Mouse (Mus musculus) heart, adult 2 months (tissue): ENCODE measurements around the gene Pomp. TPM values are rescaled to one million over a fixed set of nuclear protein-coding genes. Genes with fewer than 3 reads are reported as not detected.

ENCODE experiments used
- DNase-seq, 2 experiments: peaks; one replicate each; pipeline ENCODE4 v3.0.0; 2021
- H3K27ac ChIP-seq: fragments of 200-600 bp; 2 replicates; pipeline ENCODE4 v1.8.1; 2022
- H3K27me3 ChIP-seq: fragments of 200-500 bp; 2 replicates; pipeline ENCODE4 v1.6.1; 2012; ENCODE audit warnings: mild to moderate bottlenecking, low read length, inconsistent platforms, mixed read lengths; ENCODE audit not compliant: control insufficient read depth, insufficient read depth
- H3K36me3 ChIP-seq: fragments of 200-500 bp; 2 replicates; pipeline ENCODE4 v1.6.1; 2012; ENCODE audit warnings: low read length, inconsistent platforms; ENCODE audit not compliant: control insufficient read depth, insufficient read depth
- H3K4me1 ChIP-seq: fragments of 200-500 bp; 2 replicates; pipeline ENCODE4 v1.6.1; 2011; ENCODE audit warnings: low read length; ENCODE audit not compliant: control insufficient read depth, insufficient read depth
- H3K4me3 ChIP-seq: fragments of 200-600 bp; 2 replicates; pipeline ENCODE4 v1.8.1; 2022
- H3K79me2 ChIP-seq: fragments of 200-500 bp; replicated peaks from 2 replicates; pipeline ENCODE4 v1.6.1; 2012; ENCODE audit warnings: mild to moderate bottlenecking, inconsistent platforms, low read length, moderate library complexity, mixed read lengths; ENCODE audit not compliant: control insufficient read depth, insufficient read depth
- H3K9ac ChIP-seq: fragments of 200-500 bp; 2 replicates; pipeline ENCODE4 v1.6.1; 2012; ENCODE audit warnings: low read depth, mild to moderate bottlenecking, control low read depth, inconsistent platforms, low read length, mixed read lengths
- CTCF ChIP-seq: fragments of 200-600 bp; IDR thresholded peaks from 2 replicates; pipeline ENCODE4 v1.8.1; 2022; ENCODE audit warnings: antibody characterized with exemption, mild to moderate bottlenecking, moderate library complexity
- EP300 ChIP-seq: fragments of 200-500 bp; IDR thresholded peaks from 2 replicates; pipeline ENCODE4 v1.6.1; 2011; ENCODE audit warnings: low read depth, low read length, control low read depth; ENCODE audit not compliant: insufficient read depth
- POLR2A ChIP-seq: fragments of 200-500 bp; IDR thresholded peaks from 2 replicates; pipeline ENCODE4 v1.6.1; 2011; ENCODE audit warnings: mild to moderate bottlenecking, low read depth, low read length, control low read depth; ENCODE audit not compliant: insufficient read depth
- WGBS: fragments of 180-500 bp; shearing (Covaris S2); methylation state at CpG from one replicate; pipeline ENCODE4 v1.1.7; 2018; 5-methylcytosine and 5-hydroxymethylcytosine counted together
- intact Hi-C: fragments of 180-260 bp; cut with DNase I; formaldehyde crosslinking; loops from one replicate; pipeline ENCODE4 v1.15.1; 2025
- polyA plus RNA-seq: library from polyadenylated mRNA; depleted of rRNA; stranded (reverse); fragments of >200 nt; gene quantifications from 2 replicates; pipeline ENCODE4 v1.2.3, GENCODE M21; 2012
- total RNA-seq, 2 experiments: library from RNA; stranded (reverse); gene quantifications; 2 replicates each; pipeline ENCODE4 v1.2.3; 2021

Pomp gene
- total and polyA plus RNA-seq, 3 experiments, result 86.5 to 176 (median 137) TPM

DNA sequence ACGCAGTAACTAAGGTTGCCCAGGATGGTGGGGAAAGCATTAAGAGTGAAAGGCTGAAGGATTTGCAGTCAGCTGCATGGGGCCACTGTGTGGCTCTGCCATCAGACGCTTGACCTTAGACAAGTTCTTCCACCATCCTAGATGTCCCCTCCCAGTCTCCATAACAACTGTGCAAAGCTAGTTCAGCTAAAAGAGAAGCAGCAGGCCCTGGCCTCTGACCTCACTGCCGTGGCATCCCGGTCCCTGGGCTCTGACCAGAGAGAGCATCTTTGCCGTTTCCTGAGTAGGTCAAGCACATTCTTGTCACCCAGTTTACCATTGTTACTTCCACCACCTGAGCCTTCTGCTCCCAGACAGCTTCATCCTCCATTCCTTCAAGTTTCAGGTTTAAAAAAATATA, 33.7 kb upstream of the Pomp start:
- H3K4me3 ChIP-seq, result no peak overlapping the region
- no peaks in the 10 kb centered on the region for H3K36me3 ChIP-seq
- 48% methylated on average over 5 of the region's 5 CpGs for WGBS
- peaks cover 8% of the 10 kb centered on the region for H3K4me1 ChIP-seq
- no peaks in the 10 kb centered on the region for H3K79me2 ChIP-seq
- H3K27me3 ChIP-seq, result no peaks in the 10 kb centered on the region
- intact Hi-C loops, result no loop called here
- no peak overlapping the region for H3K9ac ChIP-seq
- TF ChIP-seq CTCF, result no peak
- no peak for TF ChIP-seq EP300
- TF ChIP-seq POLR2A, result no peak
- no peak for DNase-seq
- H3K27ac ChIP-seq, result no peak overlapping the region

DNA sequence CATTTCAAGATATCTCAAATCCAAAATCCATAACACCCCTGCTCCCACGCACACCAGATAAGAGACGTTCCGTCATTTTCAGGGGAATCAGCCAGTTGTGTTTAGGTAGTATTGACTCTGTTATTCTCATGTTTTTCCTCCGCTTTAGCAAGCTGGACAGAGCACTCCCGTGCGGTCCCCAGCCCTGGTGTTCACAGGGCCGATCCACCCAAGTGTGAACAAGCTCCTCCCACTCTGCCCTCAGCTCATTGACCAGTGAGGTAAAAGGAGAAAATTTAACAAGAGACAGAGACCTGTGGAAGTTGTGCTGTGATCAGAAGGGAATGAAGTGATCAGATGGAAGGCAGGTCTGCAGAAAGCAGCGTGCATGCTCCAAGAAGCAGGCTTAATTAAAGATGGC, 31.4 kb upstream of the Pomp start:
- no peaks in the 10 kb centered on the region for H3K36me3 ChIP-seq
- no peak for DNase-seq
- no peaks in the 10 kb centered on the region for H3K27me3 ChIP-seq
- intact Hi-C loops, result no loop called here
- H3K4me3 ChIP-seq, result no peak overlapping the region
- no peak overlapping the region for H3K9ac ChIP-seq
- WGBS, result 84% methylated on average over 8 of the region's 8 CpGs
- H3K4me1 ChIP-seq, result peaks cover 8% of the 10 kb centered on the region
- no peaks in the 10 kb centered on the region for H3K79me2 ChIP-seq
- TF ChIP-seq POLR2A (no peak), CTCF (no peak), EP300 (no peak)
- no peak overlapping the region for H3K27ac ChIP-seq

DNA sequence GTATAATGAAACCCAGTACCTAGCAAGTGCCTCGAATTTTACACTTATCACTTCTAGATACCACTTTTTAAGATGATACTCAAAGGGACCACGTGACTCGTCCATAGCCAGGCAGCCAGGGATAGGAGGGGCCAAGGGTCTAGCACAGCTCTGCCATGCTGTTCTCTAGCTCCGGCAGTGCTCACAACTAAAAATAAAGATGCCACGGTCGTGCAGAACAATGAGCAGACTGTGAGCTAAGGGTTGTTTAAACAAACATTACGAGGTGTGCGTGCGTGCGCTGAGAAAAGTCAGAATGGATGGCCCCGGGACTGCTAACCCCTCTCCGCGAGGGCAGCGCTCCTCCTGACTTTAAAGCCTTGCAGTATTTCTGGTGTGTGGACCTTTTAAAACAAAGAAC, 27.4 kb upstream of the Pomp start:
- no peaks in the 10 kb centered on the region for H3K27me3 ChIP-seq
- H3K79me2 ChIP-seq, result no peaks in the 10 kb centered on the region
- no peaks in the 10 kb centered on the region for H3K36me3 ChIP-seq
- no peaks in the 10 kb centered on the region for H3K4me1 ChIP-seq
- DNase-seq, result no peak
- intact Hi-C loops, result no loop called here
- TF ChIP-seq EP300 (no peak), POLR2A (no peak), CTCF (no peak)
- H3K27ac ChIP-seq, result no peak overlapping the region
- WGBS, result 37% methylated on average over 14 of the region's 14 CpGs
- H3K4me3 ChIP-seq, result no peak overlapping the region
- H3K9ac ChIP-seq, result no peak overlapping the region

DNA sequence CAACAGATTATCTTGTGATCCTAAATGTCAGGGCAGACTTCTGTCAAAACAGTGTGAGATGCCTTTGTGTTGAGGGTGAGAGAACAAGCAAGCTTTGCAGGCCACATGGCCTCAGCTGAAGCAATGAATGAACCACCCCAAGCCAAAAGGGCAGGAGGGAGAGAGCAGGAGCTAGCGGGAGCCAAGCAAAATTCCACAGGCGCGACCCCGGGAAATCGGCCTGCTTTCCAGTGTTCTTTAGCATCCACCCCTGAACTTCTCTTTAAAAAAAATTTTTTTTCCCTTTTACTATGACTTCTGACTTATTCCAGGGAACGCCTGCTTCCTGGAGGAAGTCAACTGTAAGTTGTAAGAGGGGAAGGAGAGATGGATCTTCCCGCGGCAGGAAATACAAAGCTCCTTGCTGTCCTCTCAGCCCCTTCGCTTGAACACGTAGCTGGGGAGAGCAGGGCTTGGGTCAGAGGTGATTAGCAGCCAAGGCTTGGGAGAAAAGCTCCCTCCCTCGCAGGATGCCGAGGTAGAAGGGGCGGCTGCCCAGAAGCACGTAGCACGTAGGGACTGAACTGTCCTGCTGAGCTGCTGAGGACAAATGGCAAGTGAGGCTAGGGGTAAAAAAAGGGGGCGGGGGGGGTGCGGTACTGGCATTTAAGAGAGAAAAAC, 25.3 kb upstream of the Pomp start:
- Histone ChIP-seq H3K27ac (no peak overlapping the region), H3K79me2 (no peaks in the 10 kb centered on the region), H3K4me3 (no peak overlapping the region), H3K27me3 (no peaks in the 10 kb centered on the region), H3K9ac (no peak overlapping the region), H3K4me1 (no peaks in the 10 kb centered on the region), H3K36me3 (no peaks in the 10 kb centered on the region)
- no peak for DNase-seq
- intact Hi-C loops, result no loop called here
- TF ChIP-seq POLR2A, result no peak
- TF ChIP-seq CTCF, result no peak
- 14% methylated on average over 17 of the region's 17 CpGs for WGBS

DNA sequence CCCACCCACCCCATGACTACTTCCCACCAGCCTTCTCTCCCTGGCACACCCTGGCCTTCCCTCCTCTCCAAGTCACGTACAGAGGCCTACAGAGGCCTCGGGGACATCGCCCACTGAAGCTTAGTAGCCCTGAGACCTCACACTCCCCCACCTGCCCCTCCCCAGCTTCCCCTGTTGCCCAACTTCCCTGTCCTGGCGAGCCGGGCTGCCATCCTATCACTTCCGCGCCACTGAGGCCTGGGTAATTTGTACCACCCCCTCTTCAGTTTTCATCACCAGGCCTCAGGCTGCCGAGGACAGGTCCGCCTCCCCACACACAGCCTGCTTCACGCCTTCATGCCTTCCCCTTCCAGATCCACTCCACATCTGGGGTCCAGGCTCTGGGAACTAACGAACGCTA, 20.8 kb upstream of the Pomp start:
- Histone ChIP-seq H3K27ac (no peak overlapping the region), H3K36me3 (no peaks in the 10 kb centered on the region), H3K4me1 (no peaks in the 10 kb centered on the region), H3K4me3 (no peak overlapping the region), H3K27me3 (no peaks in the 10 kb centered on the region), H3K9ac (no peak overlapping the region), H3K79me2 (no peaks in the 10 kb centered on the region)
- intact Hi-C loops, result no loop called here
- TF ChIP-seq POLR2A (no peak), EP300 (no peak), CTCF (no peak)
- WGBS, result 86% methylated on average over 12 of the region's 12 CpGs
- no peak for DNase-seq

DNA sequence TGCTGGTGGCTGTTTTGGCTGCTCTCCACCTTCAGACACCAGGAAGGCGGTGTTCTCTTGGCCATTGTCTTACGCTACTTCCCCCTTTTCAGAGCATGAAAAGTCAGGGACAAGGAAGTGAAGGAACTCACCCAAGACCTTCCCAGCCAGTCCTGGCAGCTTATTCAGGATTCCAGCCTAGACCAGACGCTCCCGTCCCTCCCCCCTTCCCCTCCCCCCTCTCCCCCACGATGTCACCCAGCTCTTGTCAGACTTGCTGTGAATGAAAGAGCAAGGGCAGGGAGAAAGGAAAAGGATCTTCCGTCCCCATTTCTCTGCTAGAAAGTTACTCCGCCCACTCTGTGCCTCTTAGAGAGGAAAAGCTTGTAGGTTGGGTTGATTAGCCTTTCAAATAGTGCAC, 16.9 kb upstream of the Pomp start:
- Histone ChIP-seq H3K9ac (no peak overlapping the region), H3K27me3 (no peaks in the 10 kb centered on the region), H3K79me2 (no peaks in the 10 kb centered on the region), H3K36me3 (no peaks in the 10 kb centered on the region), H3K4me3 (no peak overlapping the region), H3K27ac (no peak overlapping the region), H3K4me1 (no peaks in the 10 kb centered on the region)
- DNase-seq, result no peak
- TF ChIP-seq EP300 (no peak), POLR2A (no peak), CTCF (no peak)
- intact Hi-C loops, result no loop called here
- 39% methylated on average over 7 of the region's 7 CpGs for WGBS
